ENCODE assay signal across 8 mouse cellular contexts in genomic region chr11:114675341-114675825, GRCm38 (mm10). TPM values are rescaled to one million over a fixed set of nuclear protein-coding genes. Genes with fewer than 3 reads are reported as not detected.
DNase-seq lines count a peak whose midpoint lies in the region; ATAC-seq and TF ChIP-seq lines count a peak whose summit lies in the region.

Ttyh2 (plus strand) TSS chr11:114675431.

- H3K4me3 ChIP-seq in forebrain, embryonic 14.5 days (ENCODE audit: low read depth, low read length): peak within 1 kb of the TSS; percentile 57
- H3K4me3 ChIP-seq in lung, embryonic 15.5 days: peak within 1 kb of the TSS; percentile 49
- peak within 1 kb of the TSS; percentile 65 for H3K4me3 ChIP-seq in olfactory bulb, adult 2 months (ENCODE audit: insufficient read depth, low read depth, low read length)

- peak; percentile 83 for DNase-seq in MN1 (ENCODE audit: low spot score)
- DNase-seq in cerebellum, adult 11-12 months: peak; percentile 90
- DNase-seq in forebrain, embryonic 14.5 days (ENCODE audit: low spot score): peak; percentile 87
- DNase-seq in heart, postnatal 25 days (ENCODE audit: low spot score): peak; percentile 65
- peak in 1 of 2 experiments; percentile 70 for DNase-seq in layer of hippocampus, adult 18-20 months (ENCODE audit: low spot score in 2 of 2)
- peak; percentile 56 for DNase-seq in thymus, postnatal 14 days

- peak; percentile 88 for ATAC-seq in forebrain, embryonic 14.5 days
- ATAC-seq in lung, embryonic 15.5 days (ENCODE audit: borderline replicate concordance, extremely low read depth, low FRiP score, low TSS enrichment): peak; percentile 91

- no peak for TF ChIP-seq CTCF in olfactory bulb, adult 2 months (IDR thresholded peaks at IDR 0.05; ENCODE audit: insufficient read depth, low read depth, low read length)

- no peak for TF ChIP-seq POLR2A in olfactory bulb, adult 2 months (IDR thresholded peaks at IDR 0.05; ENCODE audit: insufficient read depth, low read depth, low read length)

- no peaks in the 10 kb centered on the region for H3K27me3 ChIP-seq in forebrain, embryonic 14.5 days (replicated peaks; ENCODE audit: control insufficient read depth, insufficient read depth, low read length)
- H3K27me3 ChIP-seq in lung, embryonic 15.5 days: no peaks in the 10 kb centered on the region

- intact Hi-C loops in heart, postnatal 25 days (cut with DNase I): no loop called here

- no peaks in the 10 kb centered on the region for H3K9me3 ChIP-seq in forebrain, embryonic 14.5 days (replicated peaks; ENCODE audit: control insufficient read depth, low read length)
- no peaks in the 10 kb centered on the region for H3K9me3 ChIP-seq in lung, embryonic 15.5 days

- peaks cover 37% of the 10 kb centered on the region for H3K36me3 ChIP-seq in forebrain, embryonic 14.5 days (ENCODE audit: control insufficient read depth, insufficient read depth, low read length)
- peaks cover 36% of the 10 kb centered on the region for H3K36me3 ChIP-seq in lung, embryonic 15.5 days

- H3K4me1 ChIP-seq in forebrain, embryonic 14.5 days (ENCODE audit: control insufficient read depth, insufficient read depth, low read length): peaks cover 11% of the 10 kb centered on the region
- peaks cover 33% of the 10 kb centered on the region for H3K4me1 ChIP-seq in lung, embryonic 15.5 days
- peaks cover 34% of the 10 kb centered on the region for H3K4me1 ChIP-seq in olfactory bulb, adult 2 months (ENCODE audit: control insufficient read depth, insufficient read depth, low read length)

- WGBS in forebrain, embryonic 14.5 days: 0% methylated on average over 40 of the region's 40 CpGs
- 0% methylated on average over 39 of the region's 40 CpGs for WGBS in lung, embryonic 15.5 days
- WGBS in olfactory bulb, adult 2 months: 3% methylated on average over 40 of the region's 40 CpGs

- peak within 1 kb of the TSS; percentile 80 for H3K9ac ChIP-seq in forebrain, embryonic 14.5 days (ENCODE audit: low read length)
- peak within 1 kb of the TSS; percentile 47 for H3K9ac ChIP-seq in lung, embryonic 15.5 days

- no peak within 1 kb of the TSS for H3K27ac ChIP-seq in forebrain, embryonic 14.5 days (ENCODE audit: low read depth, low read length)
- H3K27ac ChIP-seq in lung, embryonic 15.5 days: 0 out of 2 replicates have a peak within 1 kb of the TSS, but pooled peaks have one; percentile 3
- H3K27ac ChIP-seq in olfactory bulb, adult 2 months (ENCODE audit: insufficient read depth, low read depth, low read length): peak within 1 kb of the TSS; percentile 31; the same call in 1 of the 2 replicates

- peak within 1 kb of the TSS; percentile 94 for H3K4me2 ChIP-seq in forebrain, embryonic 14.5 days (ENCODE audit: low read length)
- H3K4me2 ChIP-seq in lung, embryonic 15.5 days: peak within 1 kb of the TSS; percentile 91

RNA-seq across cellular contexts. Expression of gene Ttyh2, which starts in this region (rescaled TPM):
- polyA plus RNA-seq in forebrain, embryonic 14.5 days (2014; fragmentation: Nextera tagmentation; extraction: Ambion mirVana): 24.0 and 25.2 TPM in 2 replicates
- total RNA-seq in heart, postnatal 25 days (2021): 1 to 10 TPM; 5.3 to 5.8 TPM
- 10 to 100 TPM; 29.3 to 31.2 TPM for total RNA-seq in layer of hippocampus, adult 18-20 months (2021)
- polyA plus RNA-seq in lung, embryonic 15.5 days (2015; fragmentation: Nextera tagmentation; extraction: Ambion mirVana): 11.7 and 13.5 TPM in 2 replicates
- polyA plus RNA-seq in olfactory bulb, adult 2 months (2012; ENCODE audit: insufficient read depth, insufficient read length, low replicate concordance, missing spikeins): not detected in 2 replicates

Comparison
In these comparisons a context has a peak if more than half of its experiments do, and no peak if none do; other contexts are left out.
1. RNA of gene Ttyh2 (total RNA-seq): 29.3 to 31.2 TPM in layer of hippocampus, adult 18-20 months; 5.3 to 5.8 TPM in heart, postnatal 25 days; every median in the first group is over 4 times any median in the second.
2. RNA of gene Ttyh2 (polyA plus RNA-seq): 24.0 to 25.2 TPM in forebrain, embryonic 14.5 days and 11.7 to 13.5 TPM in lung, embryonic 15.5 days; not detected in olfactory bulb, adult 2 months; every median in the first group is over 10 times any median in the second.
3. Peak in every context shown above with its lines, with median percentiles within 50 percentile points of each other: H3K4me3 ChIP-seq.